Mouse (Mus musculus): ENCODE data around the gene Rhof. TPM values are rescaled to one million over a fixed set of nuclear protein-coding genes. Genes with fewer than 3 reads are reported as not detected.
A peak's percentile ranks its signal among the peaks of the same experiment; 100 is the strongest.

Rhof gene
- polyA plus RNA-seq, 1 experiment from 2014 or later, result 2.0 TPM

GRCm38 (mm10) chr5:123140694-123141554, 8.4 kb upstream of the Rhof start:
- Histone ChIP-seq H3K36me3 (replicated peaks; ENCODE audit: control insufficient read depth, insufficient read depth, low read depth, low read length) (peaks cover 2% of the 10 kb centered on the region; the same call in 1 of the 2 replicates), H3K4me2 (ENCODE audit: low read depth, low read length) (peak overlapping the region; percentile 99), H3K9ac (replicated peaks; ENCODE audit: low read length) (peak overlapping the region; percentile 99), H3K27me3 (ENCODE audit: control insufficient read depth, insufficient read depth, low read length) (no peaks in the 10 kb centered on the region), H3K9me3 (replicated peaks; ENCODE audit: control insufficient read depth, low read length) (no peaks in the 10 kb centered on the region), H3K4me3 (ENCODE audit: low read depth, low read length) (peak overlapping the region; percentile 98), H3K4me1 (ENCODE audit: control insufficient read depth, insufficient read depth, low read length) (peaks cover 11% of the 10 kb centered on the region), H3K27ac (replicated peaks; ENCODE audit: low read depth, low read length) (peak overlapping the region; percentile 100)
- DNase-seq (ENCODE audit: low spot score) (peak; percentile 95), ATAC-seq (replicated peaks; ENCODE audit: insufficient number of reproducible peaks, low FRiP score, low TSS enrichment, low read depth) (peak; percentile 54)
- under 1% methylated on average over 31 of the region's 31 CpGs for WGBS

- H3K27ac ChIP-seq (replicated peaks; ENCODE audit: low read depth, low read length), result peak overlapping the region; percentile 100
- ATAC-seq (replicated peaks; ENCODE audit: insufficient number of reproducible peaks, low FRiP score, low TSS enrichment, low read depth) (no peak), DNase-seq (ENCODE audit: low spot score) (peak; percentile 59)
- WGBS, result under 1% methylated on average over 28 of the region's 28 CpGs
- no peaks in the 10 kb centered on the region for H3K36me3 ChIP-seq (replicated peaks; ENCODE audit: control insufficient read depth, insufficient read depth, low read depth, low read length)
- H3K4me3 ChIP-seq (ENCODE audit: low read depth, low read length), result peak overlapping the region; percentile 98
- H3K27me3 ChIP-seq (ENCODE audit: control insufficient read depth, insufficient read depth, low read length), result no peaks in the 10 kb centered on the region
- H3K4me1 ChIP-seq (ENCODE audit: control insufficient read depth, insufficient read depth, low read length), result peaks cover 10% of the 10 kb centered on the region
- peak overlapping the region; percentile 100 for H3K9ac ChIP-seq (replicated peaks; ENCODE audit: low read length)
- peak overlapping the region; percentile 92 for H3K4me2 ChIP-seq (ENCODE audit: low read depth, low read length)
- no peaks in the 10 kb centered on the region for H3K9me3 ChIP-seq (replicated peaks; ENCODE audit: control insufficient read depth, low read length)
These were observed 7.5 kb upstream of the Rhof start for GRCm38 (mm10) chr5:123139722-123140627.

GRCm38 (mm10) chr5:123138953-123139721, 6.6 kb upstream of the Rhof start:
- Histone ChIP-seq H3K9ac (replicated peaks; ENCODE audit: low read length) (peak overlapping the region; percentile 100), H3K4me2 (ENCODE audit: low read depth, low read length) (peak overlapping the region; percentile 92), H3K4me1 (ENCODE audit: control insufficient read depth, insufficient read depth, low read length) (peaks cover 15% of the 10 kb centered on the region), H3K27ac (replicated peaks; ENCODE audit: low read depth, low read length) (peak overlapping the region; percentile 100), H3K9me3 (replicated peaks; ENCODE audit: control insufficient read depth, low read length) (no peaks in the 10 kb centered on the region), H3K36me3 (replicated peaks; ENCODE audit: control insufficient read depth, insufficient read depth, low read depth, low read length) (no peaks in the 10 kb centered on the region), H3K27me3 (ENCODE audit: control insufficient read depth, insufficient read depth, low read length) (no peaks in the 10 kb centered on the region), H3K4me3 (ENCODE audit: low read depth, low read length) (peak overlapping the region; percentile 98)
- ATAC-seq (replicated peaks; ENCODE audit: insufficient number of reproducible peaks, low FRiP score, low TSS enrichment, low read depth), result no peak
- DNase-seq (ENCODE audit: low spot score), result peak; percentile 76
- WGBS, result under 1% methylated on average over 39 of the region's 39 CpGs

- peak overlapping the region; percentile 92 for H3K4me2 ChIP-seq (ENCODE audit: low read depth, low read length)
- ATAC-seq (replicated peaks; ENCODE audit: insufficient number of reproducible peaks, low FRiP score, low TSS enrichment, low read depth) (peak; percentile 47), DNase-seq (ENCODE audit: low spot score) (peak; percentile 88)
- 1% methylated on average over 29 of the region's 40 CpGs for WGBS
- H3K36me3 ChIP-seq (replicated peaks; ENCODE audit: control insufficient read depth, insufficient read depth, low read depth, low read length), result no peaks in the 10 kb centered on the region
- no peaks in the 10 kb centered on the region for H3K27me3 ChIP-seq (ENCODE audit: control insufficient read depth, insufficient read depth, low read length)
- peaks cover 16% of the 10 kb centered on the region for H3K4me1 ChIP-seq (ENCODE audit: control insufficient read depth, insufficient read depth, low read length)
- H3K4me3 ChIP-seq (ENCODE audit: low read depth, low read length), result peak overlapping the region; percentile 98
- no peaks in the 10 kb centered on the region for H3K9me3 ChIP-seq (replicated peaks; ENCODE audit: control insufficient read depth, low read length)
- peak overlapping the region; percentile 100 for H3K9ac ChIP-seq (replicated peaks; ENCODE audit: low read length)
- H3K27ac ChIP-seq (replicated peaks; ENCODE audit: low read depth, low read length), result peak overlapping the region; percentile 100
These were observed 5.9 kb upstream of the Rhof start for GRCm38 (mm10) chr5:123138230-123138911.

- Histone ChIP-seq H3K4me3 (ENCODE audit: low read depth, low read length) (peak overlapping the region; percentile 98), H3K4me2 (ENCODE audit: low read depth, low read length) (peak overlapping the region; percentile 92), H3K9me3 (replicated peaks; ENCODE audit: control insufficient read depth, low read length) (no peaks in the 10 kb centered on the region), H3K36me3 (replicated peaks; ENCODE audit: control insufficient read depth, insufficient read depth, low read depth, low read length) (no peaks in the 10 kb centered on the region), H3K27me3 (ENCODE audit: control insufficient read depth, insufficient read depth, low read length) (no peaks in the 10 kb centered on the region), H3K9ac (replicated peaks; ENCODE audit: low read length) (peak overlapping the region; percentile 100), H3K4me1 (ENCODE audit: control insufficient read depth, insufficient read depth, low read length) (peaks cover 16% of the 10 kb centered on the region), H3K27ac (replicated peaks; ENCODE audit: low read depth, low read length) (peak overlapping the region; percentile 100)
- DNase-seq (ENCODE audit: low spot score), result no peak
- ATAC-seq (replicated peaks; ENCODE audit: insufficient number of reproducible peaks, low FRiP score, low TSS enrichment, low read depth), result no peak; the same call in 1 of the 2 replicates
- WGBS, result 3% methylated on average over 6 of the region's 6 CpGs
These were observed 5.4 kb upstream of the Rhof start for GRCm38 (mm10) chr5:123137910-123138229.

- 2% methylated on average over 20 of the region's 20 CpGs for WGBS
- peak overlapping the region; percentile 100 for H3K9ac ChIP-seq (replicated peaks; ENCODE audit: low read length)
- H3K4me3 ChIP-seq (ENCODE audit: low read depth, low read length), result peak overlapping the region; percentile 98
- peaks cover 17% of the 10 kb centered on the region for H3K4me1 ChIP-seq (ENCODE audit: control insufficient read depth, insufficient read depth, low read length)
- peak overlapping the region; percentile 92 for H3K4me2 ChIP-seq (ENCODE audit: low read depth, low read length)
- no peaks in the 10 kb centered on the region for H3K27me3 ChIP-seq (ENCODE audit: control insufficient read depth, insufficient read depth, low read length)
- H3K27ac ChIP-seq (replicated peaks; ENCODE audit: low read depth, low read length), result peak overlapping the region; percentile 100
- DNase-seq (ENCODE audit: low spot score), result peak; percentile 79
- no peaks in the 10 kb centered on the region for H3K9me3 ChIP-seq (replicated peaks; ENCODE audit: control insufficient read depth, low read length)
- H3K36me3 ChIP-seq (replicated peaks; ENCODE audit: control insufficient read depth, insufficient read depth, low read depth, low read length), result no peaks in the 10 kb centered on the region
- ATAC-seq (replicated peaks; ENCODE audit: insufficient number of reproducible peaks, low FRiP score, low TSS enrichment, low read depth), result no peak
These were observed 4.8 kb upstream of the Rhof start for GRCm38 (mm10) chr5:123137044-123137909.
